Mouse (Mus musculus): Measurements from ENCODE around the gene Sgip1. TPM values are rescaled to one million over a fixed set of nuclear protein-coding genes. Genes with fewer than 3 reads are reported as not detected.

Sgip1 gene
- total RNA-seq, 2 experiments from 2014 or later: 280 to 316 TPM

DNA sequence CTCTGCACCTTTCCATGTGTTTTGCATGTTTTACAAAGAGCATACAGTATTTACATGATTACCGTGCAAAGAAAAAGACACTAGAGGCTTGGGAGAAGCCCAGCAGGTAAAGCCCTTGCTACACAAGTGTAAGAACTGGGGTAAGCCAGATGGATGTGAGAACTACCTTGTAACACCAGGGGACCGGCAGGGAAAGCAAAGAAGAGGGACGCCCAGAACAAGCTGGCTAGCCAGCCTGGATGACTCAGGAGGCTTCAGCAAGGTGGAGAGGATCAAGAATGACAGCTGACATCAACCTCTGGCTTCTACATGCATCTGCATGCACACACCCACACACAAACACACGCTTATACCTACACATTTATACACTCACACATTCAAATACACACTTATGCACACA, 248.9 kb downstream of the Sgip1 start:
- no peak for DNase-seq (ENCODE audit: low spot score in 2 of 2)
- intact Hi-C loops (cut with DNase I): no loop called here

DNA sequence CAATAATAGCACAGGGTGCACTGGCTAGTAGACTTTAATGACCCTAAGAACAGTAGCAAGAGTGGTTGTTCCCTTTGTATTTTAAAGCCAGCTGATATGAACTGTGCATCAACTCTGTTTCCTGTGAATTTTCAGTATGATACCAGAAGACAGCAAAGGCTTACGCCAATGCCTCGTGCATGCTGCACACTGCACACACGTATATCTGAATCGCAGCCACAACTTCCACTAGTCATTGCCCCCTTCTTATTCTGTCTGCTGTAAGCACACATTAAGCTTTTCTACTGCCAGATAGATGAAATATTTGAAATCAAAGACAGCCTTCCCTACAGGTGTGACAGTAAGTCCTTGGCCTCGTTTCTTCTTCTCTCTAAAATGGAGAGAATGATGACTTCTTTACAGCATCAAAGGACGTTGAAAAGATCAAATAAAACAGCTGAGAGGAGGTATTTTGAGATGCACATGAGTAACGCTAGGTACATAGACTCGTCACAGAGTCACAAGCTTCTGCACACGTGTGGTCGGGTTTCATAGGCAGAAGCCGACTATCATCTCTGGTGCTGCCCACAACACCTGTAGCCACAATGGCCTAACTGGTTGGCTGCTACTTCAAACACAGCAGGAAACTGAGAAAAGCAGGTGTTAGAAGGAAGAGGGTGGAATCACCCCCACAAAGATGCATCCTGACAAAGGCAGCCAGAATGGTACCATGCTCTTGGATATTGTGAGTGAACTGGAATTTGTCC, 249.7 kb downstream of the Sgip1 start:
- intact Hi-C loops (cut with DNase I): no loop called here
- DNase-seq (ENCODE audit: low spot score in 2 of 2): no peak

DNA sequence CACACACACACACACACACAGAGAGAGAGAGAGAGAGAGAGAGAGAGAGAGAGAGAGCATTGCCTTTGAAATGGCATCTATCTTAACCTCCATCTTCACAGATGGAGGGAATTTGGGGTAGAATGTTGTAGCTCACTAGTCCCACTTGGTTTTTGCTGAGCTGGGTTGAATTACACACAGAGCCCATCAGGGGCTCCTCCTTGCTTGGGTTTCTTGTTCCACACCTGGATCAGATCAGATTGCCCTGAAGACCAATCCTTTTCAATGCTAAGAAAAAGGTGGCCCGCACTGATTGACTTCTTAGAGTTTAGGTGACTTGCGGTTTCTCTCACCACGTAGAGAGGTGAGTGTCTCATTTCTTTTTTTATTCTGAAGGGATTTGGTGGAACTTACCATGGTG, 250.6 kb downstream of the Sgip1 start:
- no peak for DNase-seq (ENCODE audit: low spot score in 2 of 2)
- intact Hi-C loops (cut with DNase I): no loop called here

DNA sequence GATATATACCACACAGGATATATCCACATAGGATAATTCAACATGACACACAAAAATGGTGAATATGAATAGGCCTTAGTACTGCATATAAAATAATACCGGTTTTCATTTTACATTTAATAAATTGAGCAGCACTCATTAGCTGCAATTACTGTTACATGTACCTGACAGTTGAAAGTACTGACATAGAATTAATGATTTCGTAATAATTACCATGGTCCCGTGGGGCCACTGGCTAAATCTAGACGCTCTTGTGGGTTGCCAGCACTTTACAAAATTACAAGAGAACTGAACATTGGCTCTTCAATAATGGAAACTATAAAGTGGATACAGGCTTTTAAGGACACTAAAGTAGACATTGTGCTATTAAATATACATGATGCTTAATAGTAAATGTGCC, 263.6 kb downstream of the Sgip1 start:
- intact Hi-C loops (cut with DNase I): no loop called here
- no peak for DNase-seq (ENCODE audit: low spot score in 2 of 2)

DNA sequence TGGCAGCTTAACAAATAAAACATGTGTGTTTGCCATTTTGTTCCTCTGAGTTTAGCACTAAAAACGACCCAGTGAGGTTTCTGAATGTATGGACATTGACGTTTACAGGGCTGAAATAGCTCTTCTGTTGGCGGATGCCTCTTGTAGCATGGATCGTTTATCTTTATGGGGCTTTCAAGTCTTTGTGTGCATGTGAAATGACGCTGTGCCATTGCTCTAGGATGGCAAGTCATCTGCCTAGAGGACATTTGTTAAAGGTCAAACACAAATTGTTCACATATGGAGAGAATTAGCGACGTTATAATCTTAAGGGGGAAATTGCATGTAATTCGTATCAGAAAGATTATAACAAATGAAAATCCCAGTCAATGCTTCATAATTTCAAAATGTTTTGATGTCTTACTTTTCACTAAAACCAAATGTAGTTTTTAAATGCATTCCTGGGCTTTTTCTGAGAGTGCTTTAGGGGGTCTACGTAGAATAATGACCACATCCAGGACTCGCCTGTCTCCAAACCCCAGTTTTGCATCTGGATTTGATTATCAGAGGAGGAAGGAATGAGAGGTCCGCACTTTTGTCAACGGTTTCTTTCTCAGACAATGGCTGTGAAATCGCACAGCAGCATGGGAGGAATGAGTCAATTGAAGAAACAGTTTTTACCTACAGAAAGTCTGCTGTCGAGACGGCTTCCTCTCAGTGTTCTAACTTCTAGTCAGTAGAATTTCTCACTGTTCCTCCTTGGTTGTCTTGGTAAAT, 264.3 kb downstream of the Sgip1 start:
- intact Hi-C loops (cut with DNase I): no loop called here
- no peak for DNase-seq (ENCODE audit: low spot score in 2 of 2)

DNA sequence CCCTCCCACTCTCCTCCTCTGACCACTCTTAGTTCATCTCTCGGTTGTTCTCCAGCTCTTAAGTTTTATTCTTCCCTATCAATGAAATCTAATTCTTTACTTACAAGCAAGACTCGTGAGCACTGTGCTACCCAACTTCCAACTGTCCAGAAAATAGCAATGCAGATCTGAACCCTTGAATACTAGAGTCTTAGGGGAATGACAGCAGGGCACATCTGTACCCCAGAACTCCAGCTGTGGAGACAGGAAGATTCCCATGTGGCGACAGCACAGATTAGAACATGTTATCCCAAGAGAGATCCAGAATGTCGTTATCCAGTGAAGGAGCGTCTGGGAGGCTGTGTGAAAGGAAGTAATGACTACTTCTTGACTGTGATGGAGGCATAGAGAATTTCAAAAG, 265.2 kb downstream of the Sgip1 start:
- no peak for DNase-seq (ENCODE audit: low spot score in 2 of 2)
- intact Hi-C loops (cut with DNase I): no loop called here

DNA sequence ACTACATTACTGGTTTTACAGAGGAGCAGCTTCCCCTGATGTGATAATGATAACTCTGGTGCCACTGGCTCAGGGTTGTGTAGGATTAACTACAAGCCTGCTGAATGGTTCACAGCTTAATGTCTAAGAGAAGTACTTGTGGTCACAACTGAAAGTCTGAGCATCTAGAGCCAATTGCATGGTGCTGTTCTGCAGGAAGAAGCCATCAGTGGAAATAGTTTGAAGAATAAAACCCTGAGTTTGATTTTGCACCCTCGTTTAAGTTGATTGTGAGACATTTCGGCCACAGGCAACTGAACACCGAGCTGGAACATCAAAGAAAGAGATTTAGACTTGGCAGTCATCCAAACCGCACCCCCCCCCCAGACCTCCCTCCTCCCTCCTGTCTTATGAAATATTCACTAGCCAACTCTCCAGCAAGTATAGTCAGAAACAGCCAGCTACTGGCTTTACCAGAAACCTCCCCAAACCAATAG, 265.9 kb downstream of the Sgip1 start:
- intact Hi-C loops (cut with DNase I): no loop called here
- DNase-seq (ENCODE audit: low spot score in 2 of 2): no peak

DNA sequence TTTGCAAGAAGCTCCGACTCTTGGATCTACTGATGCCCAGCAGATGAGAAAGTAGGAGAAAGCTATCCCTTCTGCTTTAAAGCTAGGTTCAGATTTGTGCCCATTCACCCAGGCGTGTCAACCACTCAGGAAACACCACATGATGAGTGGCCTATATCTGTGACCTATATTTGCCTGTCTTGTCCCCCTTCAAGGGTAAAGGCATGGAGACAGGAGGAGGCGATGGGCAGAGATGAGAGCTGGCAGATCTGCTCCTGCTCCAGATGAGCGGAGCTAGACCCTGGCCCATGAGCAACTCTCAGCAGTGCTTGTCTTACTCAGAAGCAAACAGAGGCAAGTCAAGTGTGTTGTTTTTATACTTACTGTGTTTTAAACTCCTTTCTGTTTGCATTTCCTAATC, 269.6 kb downstream of the Sgip1 start:
- DNase-seq (ENCODE audit: low spot score in 2 of 2): no peak
- intact Hi-C loops (cut with DNase I): no loop called here

DNA sequence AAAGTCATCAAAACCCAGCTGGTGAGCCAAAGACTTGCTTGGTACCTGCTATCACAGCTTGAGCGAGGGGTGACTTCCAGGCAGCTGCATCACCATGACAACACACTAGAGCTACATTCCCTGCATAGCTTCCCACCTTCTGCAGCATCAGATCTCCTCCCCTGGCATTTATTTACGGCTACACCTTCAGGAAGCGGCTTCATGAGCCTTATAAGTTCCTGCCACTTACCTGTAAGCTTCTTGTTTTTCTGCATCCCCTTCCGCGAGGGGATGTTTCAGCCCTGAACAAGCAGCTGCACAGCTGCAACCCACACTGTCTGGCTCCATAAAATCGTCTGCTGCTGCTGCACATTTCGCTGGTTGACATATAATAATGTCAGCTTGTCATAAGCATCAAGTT, 270.7 kb downstream of the Sgip1 start:
- no peak for DNase-seq (ENCODE audit: low spot score in 2 of 2)
- intact Hi-C loops (cut with DNase I): no loop called here

DNA sequence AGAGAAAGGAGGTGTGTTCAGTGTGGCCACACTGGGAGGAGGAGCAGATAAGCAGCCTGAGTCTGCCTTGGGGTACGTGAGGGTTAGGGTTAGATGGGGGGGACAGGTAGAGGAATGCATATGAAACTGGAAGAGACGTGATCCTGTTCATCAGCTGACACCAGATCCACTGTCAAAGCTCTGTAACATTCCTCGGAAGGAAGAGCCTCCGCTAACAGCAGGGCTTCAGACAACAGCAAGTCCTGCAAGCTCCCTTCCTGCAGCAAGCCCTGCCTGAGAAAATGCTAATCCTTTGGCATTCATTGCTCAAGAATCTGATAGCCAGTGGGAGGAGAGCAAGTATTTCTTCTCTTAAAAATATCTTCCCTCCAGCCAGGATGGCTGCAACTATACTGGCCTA, 272.4 kb downstream of the Sgip1 start:
- DNase-seq (ENCODE audit: low spot score in 2 of 2): no peak

More for the DNA sequence above, 272.4 kb downstream of the Sgip1 start:
- intact Hi-C loops (cut with DNase I): no loop called here

Other genes starting within 250 kb of the Sgip1 start
- gene Tctex1d1, start 237.3 kb downstream of the Sgip1 start, total RNA-seq (2021): under 1 TPM; 0.50 to 0.59 TPM

All from left cerebral cortex, postnatal 36 days (tissue).